Mouse (Mus musculus) adipose tissue, adult 10 weeks (tissue): ENCODE data around the gene Naip1. TPM values are rescaled to one million over a fixed set of nuclear protein-coding genes. Genes with fewer than 3 reads are reported as not detected.

Experiments used
- polyA plus RNA-seq: library from polyadenylated mRNA; stranded (reverse); fragments of 350-450 nt; fragmentation: Illumina TruSeq; extraction: RNeasy Lipid Tissue Mini Kit (QIAGEN cat#74804); gene quantifications from one replicate; pipeline ENCODE4 v1.2.3, GENCODE M21; 2014; ENCODE audit warnings: low read depth, low replicate concordance

Gene Naip1
- polyA plus RNA-seq, result 0.51 TPM

DNA sequence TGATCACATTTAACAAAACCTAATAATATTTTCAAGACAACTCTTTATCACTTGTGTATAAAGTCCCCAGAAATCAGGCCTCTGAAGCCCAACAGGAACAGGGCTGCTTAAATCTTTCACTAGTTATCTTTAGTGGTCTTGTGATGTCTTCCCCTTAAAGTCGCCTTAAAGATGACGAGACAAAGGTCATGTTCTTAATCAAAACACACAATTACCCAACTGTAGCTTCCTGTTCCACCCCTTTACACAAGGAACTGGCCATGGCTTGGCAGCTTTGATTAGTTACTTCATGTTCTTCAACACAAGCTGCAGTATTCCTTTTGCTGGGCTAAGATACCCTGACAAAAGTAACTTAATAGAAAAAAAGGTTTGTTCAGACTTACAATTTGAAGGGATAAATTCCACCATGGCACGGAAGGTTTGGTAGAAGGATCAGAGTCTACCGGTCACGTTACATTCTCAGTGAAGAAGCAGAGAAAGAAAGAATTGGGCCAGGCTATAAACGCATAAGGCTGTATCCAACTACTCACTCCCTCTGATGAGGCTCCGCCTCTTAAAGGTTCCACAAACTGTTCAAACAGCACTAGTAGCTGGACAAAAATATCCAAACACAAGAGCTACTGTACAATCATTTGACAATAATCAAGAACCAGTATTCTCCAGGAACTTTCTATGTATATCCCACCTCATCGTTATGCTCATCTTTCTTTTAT lies at the start of gene Naip1:
Gene Naip1, minus strand, starts transcription at position 455 of the 713 bp plus-strand sequence.

DNA sequence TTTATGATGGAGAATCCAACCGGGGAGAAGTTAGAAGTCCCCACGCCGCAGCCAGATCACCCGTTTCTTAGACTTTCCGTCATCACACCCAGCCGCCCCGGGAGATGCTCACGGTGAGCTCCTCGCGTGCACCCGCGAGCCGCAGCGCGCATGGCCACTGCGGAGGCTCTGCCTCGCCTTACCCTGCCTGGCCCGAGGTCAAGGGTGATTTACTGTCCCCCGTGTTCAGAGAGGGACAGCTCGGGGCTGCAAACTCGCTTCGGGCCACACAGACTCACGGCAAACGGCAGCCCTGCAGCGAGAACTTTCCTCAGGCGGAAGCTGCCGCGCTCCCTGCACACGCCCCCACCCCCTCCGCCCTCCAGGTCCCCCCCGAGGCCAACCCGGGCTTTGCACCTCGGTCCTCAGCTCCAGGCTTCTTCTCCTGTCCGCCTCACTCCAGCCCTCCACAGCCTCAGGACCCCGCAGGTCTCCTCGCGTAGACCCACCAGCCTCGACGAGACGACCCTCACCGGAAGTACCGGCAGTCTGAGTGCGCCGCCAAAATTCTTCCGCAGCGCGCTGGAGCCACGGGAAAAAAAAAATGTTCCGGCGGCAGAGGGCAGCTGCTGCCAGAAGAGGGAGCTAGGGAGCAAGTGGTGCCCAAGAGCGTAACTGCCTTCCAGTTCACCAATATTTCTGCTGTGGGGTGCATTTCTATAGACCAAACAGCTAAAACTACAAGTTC lies 39.6 kb upstream of the Naip1 start, which contains the start of gene Gtf2h2:
Gene Gtf2h2, minus strand, starts transcription at position 519 of the 727 bp plus-strand sequence.

Other genes with a start within 250 kb of the Naip1 start
- gene Naip5, start 206.5 kb downstream of the Naip1 start, polyA plus RNA-seq, result 1.9 TPM
- gene Naip6, start 135.2 kb downstream of the Naip1 start, polyA plus RNA-seq, result 1.6 TPM
- gene Gtf2h2, start 39.7 kb upstream of the Naip1 start, polyA plus RNA-seq, result 27.9 TPM
- 19.3 TPM for gene Ocln, start 99.8 kb upstream of the Naip1 start, polyA plus RNA-seq
- gene Marveld2, start 164.1 kb upstream of the Naip1 start, polyA plus RNA-seq, result 10.7 TPM
- 88.8 TPM for gene Ak6, start 198.1 kb upstream of the Naip1 start, polyA plus RNA-seq
- 12.3 TPM for gene Rad17, start 198.2 kb upstream of the Naip1 start, polyA plus RNA-seq
- 27.4 TPM for gene Taf9, start 198.7 kb upstream of the Naip1 start, polyA plus RNA-seq
- gene Ccdc125, start 216.8 kb upstream of the Naip1 start, polyA plus RNA-seq, result 5.3 TPM